17 mouse cellular contexts compared by ENCODE assay signal in the genomic region with DNA sequence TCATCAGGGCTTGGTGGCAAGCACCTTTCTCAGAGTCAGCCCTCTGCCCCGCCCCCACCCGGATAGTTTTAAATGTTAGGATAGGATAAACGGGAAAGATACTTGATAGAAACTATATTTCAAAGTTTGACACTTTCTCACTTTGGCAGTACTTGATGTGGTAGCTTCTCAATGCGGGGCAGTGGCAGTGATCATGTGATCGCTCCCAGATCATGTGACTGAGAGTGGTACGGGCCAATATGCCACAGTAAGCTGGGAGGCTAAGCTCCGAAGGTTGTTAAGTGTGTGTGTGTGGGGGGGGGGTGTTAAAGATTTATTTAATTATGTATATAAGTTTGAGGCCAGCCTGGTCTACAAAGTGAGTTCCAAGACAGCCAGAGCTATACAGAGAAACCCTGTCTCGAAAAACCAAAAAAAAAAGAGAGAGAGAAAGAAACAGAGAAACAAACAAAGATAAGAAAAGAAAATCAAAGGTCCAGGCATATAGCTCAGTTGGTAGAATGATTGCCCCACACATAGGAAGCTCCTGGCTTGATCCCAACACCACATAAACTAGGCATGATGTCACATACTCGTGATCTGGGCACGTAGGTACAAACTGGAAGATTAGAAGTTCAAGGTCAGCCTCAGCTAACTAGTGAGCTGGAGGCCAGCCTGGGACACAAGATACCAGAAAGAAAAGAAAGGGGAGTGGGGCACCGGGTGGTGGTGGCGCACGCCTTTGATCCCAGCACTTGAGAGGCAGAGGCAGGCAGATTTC.
"Had no signal": no experiment of that assay in that cellular context is flagged by ENCODE, and none has a peak within 500 bp of the region (broad histone marks: within the 10 kb centered on the region; RNA-seq: fewer than 3 reads in every experiment).

No protein-coding gene starts in this region.

- H3K36me3 ChIP-seq: limb, embryonic 10.5 days; midbrain, embryonic 10.5 days; neural tube, embryonic 12.5 days; stomach, embryonic 15.5 days had no signal

- H3K9ac ChIP-seq: liver, embryonic 14.5 days; neural tube, embryonic 12.5 days; stomach, embryonic 15.5 days had no signal

- H3K4me3 ChIP-seq: left cerebral cortex, adult 2 months; limb, embryonic 10.5 days; midbrain, embryonic 10.5 days; neural tube, embryonic 12.5 days; stomach, embryonic 15.5 days had no signal

- H3K9me3 ChIP-seq: limb, embryonic 10.5 days; midbrain, embryonic 10.5 days; neural tube, embryonic 12.5 days; stomach, embryonic 15.5 days had no signal

- DNase-seq: kidney, adult 18-20 months; kidney, postnatal 10 days; kidney, postnatal 4 days; lung, adult 2 months; lung, postnatal 10 days; lung, postnatal 4 days; midbrain, embryonic 14.5 days; retina, postnatal 1 day; right cerebral cortex, postnatal 14 days; thymus, adult 2 months; thymus, postnatal 25 days had no signal

- H3K4me2 ChIP-seq: neural tube, embryonic 12.5 days; stomach, embryonic 15.5 days had no signal

- H3K27ac ChIP-seq: left cerebral cortex, adult 2 months; limb, embryonic 10.5 days; liver, embryonic 14.5 days; midbrain, embryonic 10.5 days; neural tube, embryonic 12.5 days; stomach, embryonic 15.5 days had no signal

- H3K27me3 ChIP-seq: neural tube, embryonic 12.5 days; stomach, embryonic 15.5 days had no signal
